Mouse (Mus musculus): ENCODE results near the gene Cd3d. TPM values are rescaled to one million over a fixed set of nuclear protein-coding genes. Genes with fewer than 3 reads are reported as not detected.

Gene Cd3d
- polyA plus RNA-seq (2014; fragmentation: Nextera tagmentation; extraction: Ambion mirVana): not detected in 2 replicates

DNA sequence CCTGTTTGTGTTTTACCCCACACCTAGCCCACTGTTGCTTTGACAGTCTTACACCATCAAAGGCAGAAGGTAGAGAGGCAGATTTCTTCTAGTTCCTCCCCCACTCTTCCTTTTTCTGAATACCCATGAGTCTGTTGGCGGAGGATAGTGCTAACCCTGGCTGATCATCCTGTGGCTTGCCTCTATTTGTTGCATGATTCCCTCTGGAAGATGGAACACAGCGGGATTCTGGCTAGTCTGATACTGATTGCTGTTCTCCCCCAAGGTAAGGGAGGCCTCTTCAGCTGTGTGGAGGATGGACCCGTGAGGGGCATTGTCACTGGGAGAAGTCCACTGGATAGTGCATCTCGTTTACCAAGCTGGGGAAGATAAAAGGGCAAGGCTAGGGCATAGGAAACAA lies at the start of gene Cd3d:
Cd3d (plus strand) TSS at position 111 of the 400 bp plus-strand sequence.
- Histone ChIP-seq H3K9ac (ENCODE audit: low read length) (no peak within 1 kb of the TSS), H3K9me3 (ENCODE audit: control insufficient read depth, low read length) (no peaks in the 10 kb centered on the region), H3K27me3 (replicated peaks; ENCODE audit: control insufficient read depth, insufficient read depth, low read length) (no peaks in the 10 kb centered on the region), H3K27ac (ENCODE audit: low read depth) (no peak within 1 kb of the TSS), H3K36me3 (ENCODE audit: control insufficient read depth, insufficient read depth, low read length) (no peaks in the 10 kb centered on the region), H3K4me2 (ENCODE audit: low read length) (no peak within 1 kb of the TSS), H3K4me3 (ENCODE audit: low read depth, low read length) (no peak within 1 kb of the TSS), H3K4me1 (replicated peaks; ENCODE audit: control insufficient read depth, insufficient read depth, low read length) (no peaks in the 10 kb centered on the region)
- 73% methylated on average over 4 of the region's 4 CpGs for WGBS
- DNase-seq (ENCODE audit: low spot score): no peak
- ATAC-seq (replicated peaks; ENCODE audit: low FRiP score, low TSS enrichment, low read depth): no peak

DNA sequence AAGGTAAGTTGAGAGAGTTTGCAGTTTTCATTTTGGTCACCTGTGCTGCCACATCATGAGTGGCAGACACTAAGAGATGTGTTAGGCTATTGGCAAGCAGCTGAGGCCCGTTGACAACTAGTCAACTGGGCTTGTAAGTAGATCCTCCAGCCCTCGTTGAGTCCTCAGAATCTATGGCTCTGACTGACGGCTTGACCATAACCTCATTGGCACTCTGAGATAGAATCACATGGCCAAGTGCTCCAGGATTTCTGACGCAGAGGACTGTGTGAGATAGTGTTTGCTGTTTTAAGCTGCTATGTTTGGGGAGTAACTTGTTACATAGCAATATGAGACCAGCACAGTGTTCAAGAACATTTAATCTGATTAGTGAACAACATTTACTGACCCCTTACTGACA lies 39.8 kb upstream of the Cd3d start:
- DNase-seq (ENCODE audit: low spot score) (no peak), ATAC-seq (replicated peaks; ENCODE audit: low FRiP score, low TSS enrichment, low read depth) (no peak)
- H3K27ac ChIP-seq (ENCODE audit: low read depth): no peak overlapping the region
- H3K9ac ChIP-seq (ENCODE audit: low read length): no peak overlapping the region
- H3K36me3 ChIP-seq (ENCODE audit: control insufficient read depth, insufficient read depth, low read length): peaks cover 92% of the 10 kb centered on the region
- no peaks in the 10 kb centered on the region for H3K4me1 ChIP-seq (replicated peaks; ENCODE audit: control insufficient read depth, insufficient read depth, low read length)
- no peaks in the 10 kb centered on the region for H3K9me3 ChIP-seq (ENCODE audit: control insufficient read depth, low read length)
- no peak overlapping the region for H3K4me3 ChIP-seq (ENCODE audit: low read depth, low read length)
- H3K4me2 ChIP-seq (ENCODE audit: low read length): no peak overlapping the region
- no peaks in the 10 kb centered on the region for H3K27me3 ChIP-seq (replicated peaks; ENCODE audit: control insufficient read depth, insufficient read depth, low read length)
- WGBS: 92% methylated on average over 4 of the region's 4 CpGs

GRCm38 (mm10) chr9:44942421-44942820 lies 39.2 kb upstream of the Cd3d start:
- Histone ChIP-seq H3K9ac (ENCODE audit: low read length) (no peak overlapping the region), H3K4me1 (replicated peaks; ENCODE audit: control insufficient read depth, insufficient read depth, low read length) (no peaks in the 10 kb centered on the region), H3K27me3 (replicated peaks; ENCODE audit: control insufficient read depth, insufficient read depth, low read length) (no peaks in the 10 kb centered on the region), H3K9me3 (ENCODE audit: control insufficient read depth, low read length) (no peaks in the 10 kb centered on the region), H3K4me3 (ENCODE audit: low read depth, low read length) (no peak overlapping the region), H3K4me2 (ENCODE audit: low read length) (no peak overlapping the region), H3K27ac (ENCODE audit: low read depth) (no peak overlapping the region), H3K36me3 (ENCODE audit: control insufficient read depth, insufficient read depth, low read length) (peaks cover 91% of the 10 kb centered on the region)
- no peak for ATAC-seq (replicated peaks; ENCODE audit: low FRiP score, low TSS enrichment, low read depth)
- 92% methylated on average over 4 of the region's 4 CpGs for WGBS
- DNase-seq (ENCODE audit: low spot score): no peak

GRCm38 (mm10) chr9:44946185-44946695 lies 35.3 kb upstream of the Cd3d start:
- Histone ChIP-seq H3K27ac (ENCODE audit: low read depth) (no peak overlapping the region), H3K4me1 (replicated peaks; ENCODE audit: control insufficient read depth, insufficient read depth, low read length) (no peaks in the 10 kb centered on the region), H3K4me3 (ENCODE audit: low read depth, low read length) (no peak overlapping the region), H3K9ac (ENCODE audit: low read length) (no peak overlapping the region), H3K36me3 (ENCODE audit: control insufficient read depth, insufficient read depth, low read length) (peaks cover 97% of the 10 kb centered on the region), H3K4me2 (ENCODE audit: low read length) (no peak overlapping the region), H3K27me3 (replicated peaks; ENCODE audit: control insufficient read depth, insufficient read depth, low read length) (no peaks in the 10 kb centered on the region), H3K9me3 (ENCODE audit: control insufficient read depth, low read length) (no peaks in the 10 kb centered on the region)
- WGBS: 95% methylated on average over 7 of the region's 7 CpGs
- ATAC-seq (replicated peaks; ENCODE audit: low FRiP score, low TSS enrichment, low read depth): no peak
- DNase-seq (ENCODE audit: low spot score): no peak

- H3K27me3 ChIP-seq (replicated peaks; ENCODE audit: control insufficient read depth, insufficient read depth, low read length): no peaks in the 10 kb centered on the region
- H3K4me1 ChIP-seq (replicated peaks; ENCODE audit: control insufficient read depth, insufficient read depth, low read length): no peaks in the 10 kb centered on the region
- peaks cover 97% of the 10 kb centered on the region for H3K36me3 ChIP-seq (ENCODE audit: control insufficient read depth, insufficient read depth, low read length)
- 86% methylated on average over 5 of the region's 5 CpGs for WGBS
- no peak overlapping the region for H3K4me2 ChIP-seq (ENCODE audit: low read length)
- no peak overlapping the region for H3K27ac ChIP-seq (ENCODE audit: low read depth)
- DNase-seq (ENCODE audit: low spot score) (no peak), ATAC-seq (replicated peaks; ENCODE audit: low FRiP score, low TSS enrichment, low read depth) (no peak)
- H3K9ac ChIP-seq (ENCODE audit: low read length): no peak overlapping the region
- H3K9me3 ChIP-seq (ENCODE audit: control insufficient read depth, low read length): no peaks in the 10 kb centered on the region
- no peak overlapping the region for H3K4me3 ChIP-seq (ENCODE audit: low read depth, low read length)
Measured at GRCm38 (mm10) chr9:44947836-44948235, 33.8 kb upstream of the Cd3d start.

GRCm38 (mm10) chr9:44954432-44954831 lies 27.2 kb upstream of the Cd3d start:
- Histone ChIP-seq H3K4me3 (ENCODE audit: low read depth, low read length) (no peak overlapping the region), H3K4me1 (replicated peaks; ENCODE audit: control insufficient read depth, insufficient read depth, low read length) (no peaks in the 10 kb centered on the region), H3K27me3 (replicated peaks; ENCODE audit: control insufficient read depth, insufficient read depth, low read length) (no peaks in the 10 kb centered on the region), H3K9me3 (ENCODE audit: control insufficient read depth, low read length) (no peaks in the 10 kb centered on the region), H3K36me3 (ENCODE audit: control insufficient read depth, insufficient read depth, low read length) (peaks cover 88% of the 10 kb centered on the region), H3K27ac (ENCODE audit: low read depth) (no peak overlapping the region), H3K4me2 (ENCODE audit: low read length) (no peak overlapping the region), H3K9ac (ENCODE audit: low read length) (no peak overlapping the region)
- DNase-seq (ENCODE audit: low spot score) (no peak), ATAC-seq (replicated peaks; ENCODE audit: low FRiP score, low TSS enrichment, low read depth) (no peak)
- WGBS: 88% methylated on average over 3 of the region's 3 CpGs

GRCm38 (mm10) chr9:44965126-44965832 lies 16.3 kb upstream of the Cd3d start, which contains the start of gene Ube4a:
Gene Ube4a (minus strand): TSS chr9:44965600.
- no peak within 1 kb of the TSS; the same call in 1 of the 2 replicates for H3K27ac ChIP-seq (ENCODE audit: low read depth)
- WGBS: under 1% methylated on average over 39 of the region's 39 CpGs

DNA sequence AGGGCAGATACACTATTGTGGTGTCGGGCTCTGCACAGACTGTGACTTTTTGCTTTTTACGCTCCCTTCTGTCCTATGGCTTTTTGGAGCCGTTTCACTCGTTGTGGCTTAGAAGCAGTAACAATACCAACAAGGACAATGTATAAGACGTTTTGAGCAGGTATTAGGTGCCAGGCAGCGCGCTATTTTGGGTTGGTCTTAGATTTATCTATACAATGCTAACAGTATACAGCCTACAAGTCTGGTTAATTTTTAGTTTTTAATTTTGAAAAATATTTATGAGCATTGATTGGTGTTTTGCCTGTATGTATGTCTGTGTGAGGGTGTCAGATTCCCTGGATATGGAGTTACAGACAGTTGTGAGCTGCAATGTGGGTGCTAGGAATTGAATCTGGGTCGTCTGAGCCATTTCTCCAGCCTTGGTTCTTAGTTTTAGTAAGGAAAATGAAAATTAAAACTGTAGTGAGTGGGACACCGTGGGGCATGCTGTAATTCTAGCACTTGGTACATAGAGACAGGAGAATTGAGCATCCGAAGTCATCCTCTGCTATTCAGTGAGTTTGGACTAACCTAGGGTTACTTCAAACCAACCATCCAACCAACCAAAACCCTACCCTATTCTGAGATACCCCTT lies 15.6 kb upstream of the Cd3d start:
- H3K4me3 ChIP-seq (ENCODE audit: low read depth, low read length): peak overlapping the region; percentile 77
- no peaks in the 10 kb centered on the region for H3K9me3 ChIP-seq (ENCODE audit: control insufficient read depth, low read length)
- peak overlapping the region; percentile 48 for H3K9ac ChIP-seq (ENCODE audit: low read length)
- WGBS: 14% methylated on average over 10 of the region's 10 CpGs
- DNase-seq (ENCODE audit: low spot score) (no peak), ATAC-seq (replicated peaks; ENCODE audit: low FRiP score, low TSS enrichment, low read depth) (peak; percentile 54)
- H3K36me3 ChIP-seq (ENCODE audit: control insufficient read depth, insufficient read depth, low read length): peaks cover 21% of the 10 kb centered on the region
- peak overlapping the region; percentile 96 for H3K4me2 ChIP-seq (ENCODE audit: low read length)
- no peaks in the 10 kb centered on the region for H3K27me3 ChIP-seq (replicated peaks; ENCODE audit: control insufficient read depth, insufficient read depth, low read length)
- H3K4me1 ChIP-seq (replicated peaks; ENCODE audit: control insufficient read depth, insufficient read depth, low read length): peaks cover 12% of the 10 kb centered on the region
- no peak overlapping the region; the same call in 1 of the 2 replicates for H3K27ac ChIP-seq (ENCODE audit: low read depth)

More at GRCm38 (mm10) chr9:44965126-44965832, 16.3 kb upstream of the Cd3d start, which contains the start of gene Ube4a:
- Histone ChIP-seq H3K36me3 (ENCODE audit: control insufficient read depth, insufficient read depth, low read length) (peaks cover 25% of the 10 kb centered on the region), H3K4me1 (replicated peaks; ENCODE audit: control insufficient read depth, insufficient read depth, low read length) (peaks cover 12% of the 10 kb centered on the region), H3K4me3 (ENCODE audit: low read depth, low read length) (peak within 1 kb of the TSS; percentile 77), H3K9me3 (ENCODE audit: control insufficient read depth, low read length) (no peaks in the 10 kb centered on the region), H3K4me2 (ENCODE audit: low read length) (peak within 1 kb of the TSS; percentile 96), H3K9ac (ENCODE audit: low read length) (peak within 1 kb of the TSS; percentile 71), H3K27me3 (replicated peaks; ENCODE audit: control insufficient read depth, insufficient read depth, low read length) (no peaks in the 10 kb centered on the region)
- ATAC-seq (replicated peaks; ENCODE audit: low FRiP score, low TSS enrichment, low read depth) (peak; percentile 95), DNase-seq (ENCODE audit: low spot score) (peak; percentile 100)

Data from intestine, embryonic 14.5 days (tissue).